Mouse (Mus musculus) heart, adult 2 months (tissue): ENCODE results near the gene Brd4.

Source experiments
- CTCF ChIP-seq: fragments of 200-600 bp; IDR thresholded peaks from 2 replicates; pipeline ENCODE4 v1.8.1; 2022; ENCODE audit warnings: antibody characterized with exemption, mild to moderate bottlenecking, moderate library complexity
- EP300 ChIP-seq: fragments of 200-500 bp; IDR thresholded peaks from 2 replicates; pipeline ENCODE4 v1.6.1; 2011; ENCODE audit warnings: low read depth, low read length, control low read depth; ENCODE audit not compliant: insufficient read depth
- POLR2A ChIP-seq: fragments of 200-500 bp; IDR thresholded peaks from 2 replicates; pipeline ENCODE4 v1.6.1; 2011; ENCODE audit warnings: mild to moderate bottlenecking, low read depth, low read length, control low read depth; ENCODE audit not compliant: insufficient read depth

GRCm38 (mm10) chr17:32312801-32313200 lies 28.3 kb upstream of the Brd4 start:
- TF ChIP-seq POLR2A, result no peak
- no peak for TF ChIP-seq CTCF
- TF ChIP-seq EP300, result no peak
